Mouse (Mus musculus) naive thymus-derived CD4-positive, alpha-beta T cell, adult 5 months (primary cell): ENCODE measurements around the gene Gcnt1. TPM values are rescaled to one million over a fixed set of nuclear protein-coding genes. Genes with fewer than 3 reads are reported as not detected.

Source experiments
- polyA plus RNA-seq: library from polyadenylated mRNA; unstranded; fragments of 100-300 nt; shearing (Covaris generic); gene quantifications from one replicate; pipeline ENCODE4 v1.2.1, GENCODE M21; 2017

Gcnt1 gene
- not detected for polyA plus RNA-seq

DNA sequence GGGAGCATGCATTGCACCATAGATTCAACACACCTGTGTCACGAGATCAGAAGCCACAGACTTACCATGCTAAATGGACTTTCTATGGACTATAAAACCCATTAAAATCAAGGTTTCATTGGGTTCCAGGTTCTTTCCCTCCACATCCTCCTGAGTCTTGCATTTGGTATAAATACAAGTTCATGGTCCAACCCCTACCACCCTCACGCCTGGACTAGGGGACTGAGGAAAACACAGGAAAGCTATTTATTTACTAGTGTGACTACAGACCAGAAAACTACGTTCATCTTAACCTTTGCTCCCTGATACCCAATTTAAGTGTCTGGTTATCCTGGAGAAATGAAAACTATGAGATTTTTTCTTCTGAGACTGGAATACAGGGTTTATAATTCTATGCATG is at the start of gene Gcnt1:
TSS of gene Gcnt1 (minus strand) at position 144 of the 400 bp plus-strand sequence.

DNA sequence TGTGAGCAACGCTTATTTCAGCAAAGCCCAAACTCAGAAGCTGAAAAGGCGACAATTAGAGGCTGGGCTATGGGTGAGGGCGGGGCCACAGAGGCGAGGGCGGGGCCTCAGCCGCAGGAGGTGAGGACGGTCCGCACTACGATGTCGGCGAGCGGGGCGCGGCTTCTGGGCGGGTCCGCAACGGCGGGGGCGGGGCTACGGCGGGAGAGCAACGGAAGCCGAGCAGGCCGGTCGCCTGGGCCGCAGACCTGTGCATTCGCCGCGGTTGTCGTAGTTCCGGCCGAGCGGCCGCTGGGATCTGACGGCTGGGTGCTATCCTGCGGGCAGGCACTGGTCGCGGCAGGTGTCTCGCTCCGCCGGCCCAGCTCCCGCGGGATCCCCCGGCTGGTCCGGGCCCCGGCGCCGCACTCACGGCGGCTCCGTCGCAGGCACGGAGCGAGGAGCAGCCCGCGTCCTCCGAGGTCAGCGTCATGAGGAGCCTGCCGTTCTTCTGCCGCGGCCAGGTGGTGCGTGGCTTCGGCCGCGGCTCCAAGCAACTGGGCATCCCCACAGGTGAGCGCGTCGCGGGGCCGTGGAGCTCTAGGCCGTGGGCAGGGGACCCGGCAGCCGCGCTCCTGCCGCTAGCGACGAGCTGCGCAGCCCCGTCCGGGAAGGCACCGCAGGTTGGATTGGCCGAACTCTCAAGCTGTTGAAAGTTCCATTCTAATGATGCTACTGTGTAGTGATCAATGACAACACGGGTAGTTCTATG is 21.4 kb upstream of the Gcnt1 start, which contains the start of gene Rfk:
TSS of gene Rfk (plus strand) at position 203 of the 751 bp plus-strand sequence.

Other genes starting within 250 kb of the Gcnt1 start
- 81.5 TPM for gene Rfk, start 21.2 kb upstream of the Gcnt1 start, polyA plus RNA-seq